Mouse (Mus musculus): ENCODE results near the gene Spaca6.

DNA sequence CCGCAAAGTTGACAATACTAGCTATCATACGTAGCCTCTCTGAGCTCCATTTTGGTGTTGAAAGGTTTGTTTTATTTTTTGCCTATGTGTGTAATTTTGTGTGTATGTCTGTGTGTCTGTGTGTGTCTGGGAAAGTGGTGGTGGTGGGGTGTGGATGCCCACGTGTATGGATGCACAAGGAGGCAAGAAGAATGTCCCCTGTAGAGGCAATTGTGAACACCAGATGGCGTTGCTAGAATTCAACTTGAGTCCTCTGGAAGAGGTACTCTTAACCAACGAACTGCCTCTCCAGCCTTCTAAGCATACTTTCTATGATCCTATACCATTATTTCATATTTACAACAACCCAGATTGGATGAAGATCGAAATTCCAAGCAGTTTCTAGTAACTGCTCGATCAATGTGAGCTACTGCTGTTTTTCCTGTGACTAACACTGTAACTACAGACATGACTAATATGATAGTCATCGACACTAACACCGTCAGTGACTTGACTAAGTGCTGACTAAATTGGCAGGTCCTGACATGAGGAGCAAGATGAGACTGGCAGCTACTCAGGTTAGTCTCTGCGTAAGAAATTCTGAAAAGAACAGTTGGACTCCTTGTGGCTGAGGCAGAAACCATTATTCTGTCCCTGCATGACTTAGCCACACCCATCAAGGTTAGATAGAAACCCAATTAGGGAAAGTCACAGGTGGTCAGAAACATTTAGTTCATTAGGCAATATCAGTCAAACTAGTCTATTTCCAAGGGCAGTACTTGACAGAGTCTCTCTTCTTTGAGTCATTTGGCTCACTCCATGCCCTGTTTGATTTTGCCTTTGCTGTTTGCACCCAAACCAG lies 18.4 kb downstream of the Spaca6 start:
- TF ChIP-seq MAFK (IDR thresholded peaks at IDR 0.05; ENCODE audit: insufficient read depth, low read depth, low read length) (no peak), ZC3H11A (IDR thresholded peaks at IDR 0.05; ENCODE audit: borderline replicate concordance, low read depth, low read length) (no peak), ZNF384 (IDR thresholded peaks at IDR 0.05; ENCODE audit: low read depth, low read length) (no peak), HCFC1 (IDR thresholded peaks at IDR 0.05; ENCODE audit: borderline replicate concordance, insufficient read depth, low read length) (no peak)
